27 mouse cellular contexts compared by ENCODE assay signal in genomic region chr3:51400682-51401081, GRCm38 (mm10). TPM values are rescaled to one million over a fixed set of nuclear protein-coding genes. Genes with fewer than 3 reads are reported as not detected.
DNase-seq lines count a peak whose midpoint lies in the region; ATAC-seq and TF ChIP-seq lines count a peak whose summit lies in the region.
"Had no signal": no experiment of that assay in that cellular context is flagged by ENCODE, and none has a peak within 500 bp of the region (broad histone marks: within the 10 kb centered on the region; RNA-seq: fewer than 3 reads in every experiment).

No protein-coding gene starts in this region.

- no peak for ATAC-seq in heart, postnatal 0 days (ENCODE audit: insufficient read depth, low read depth)
- ATAC-seq: hindbrain, postnatal 0 days; intestine, embryonic 16.5 days; liver, embryonic 12.5 days had no signal

- DNase-seq in adrenal gland, postnatal 25 days: peak; percentile 28
- no peak for DNase-seq in adrenal gland, adult 8-10 months
- DNase-seq in heart, postnatal 0 days (ENCODE audit: low spot score): no peak
- DNase-seq in heart, postnatal 14 days: no peak
- DNase-seq in 3134 (ENCODE audit: extremely low read depth, insufficient read length, low spot score): peak; percentile 49
- no peak for DNase-seq in embryo, embryonic 9.5 days (ENCODE audit: extremely low spot score)
- DNase-seq: cerebellum, adult 2 months; cerebellum, postnatal 25 days; kidney, adult 9 months; kidney, postnatal 14 days; lung, adult 18-20 months; lung, postnatal 10 days; thymus, postnatal 25 days had no signal

- H3K4me3 ChIP-seq in heart, postnatal 0 days (ENCODE audit: low read depth, low read length): no peak overlapping the region
- H3K4me3 ChIP-seq in ES-Bruce4 (ENCODE audit: low read depth, low read length): 0 out of 2 replicates have a peak overlapping the region, but pooled peaks have one; percentile 1
- H3K4me3 ChIP-seq: embryonic facial prominence, embryonic 13.5 days; erythroblast, embryonic 14.5 days; forebrain, embryonic 12.5 days; hindbrain, embryonic 10.5 days; layer of hippocampus, adult 2 months; limb, embryonic 13.5 days; liver, embryonic 12.5 days; midbrain, embryonic 12.5 days had no signal

- no peak for TF ChIP-seq CTCF in heart, postnatal 0 days (IDR thresholded peaks at IDR 0.05; ENCODE audit: low read depth)
- TF ChIP-seq CTCF in ES-Bruce4 (IDR thresholded peaks at IDR 0.05; ENCODE audit: low read depth, low read length): no peak

- peaks cover 14% of the 10 kb centered on the region; the same call in 1 of the 2 replicates for H3K36me3 ChIP-seq in heart, postnatal 0 days (replicated peaks; ENCODE audit: control insufficient read depth, insufficient read depth, low read length)
- H3K36me3 ChIP-seq in ES-Bruce4 (ENCODE audit: control insufficient read depth, insufficient read depth, low read length, poor library complexity, severe bottlenecking): peaks cover 7% of the 10 kb centered on the region

- no peak for TF ChIP-seq POLR2A in ES-Bruce4 (IDR thresholded peaks at IDR 0.05; ENCODE audit: insufficient read depth, low read length)

- no peak overlapping the region for H3K9ac ChIP-seq in heart, postnatal 0 days (replicated peaks; ENCODE audit: low read depth, low read length)
- H3K9ac ChIP-seq in ES-Bruce4 (ENCODE audit: low read depth, poor library complexity, severe bottlenecking): no peak overlapping the region
- H3K9ac ChIP-seq: embryonic facial prominence, embryonic 13.5 days; forebrain, embryonic 12.5 days; limb, embryonic 13.5 days; liver, embryonic 12.5 days; midbrain, embryonic 12.5 days had no signal

- no peaks in the 10 kb centered on the region for H3K9me3 ChIP-seq in heart, postnatal 0 days (replicated peaks; ENCODE audit: control insufficient read depth, low read length)
- no peaks in the 10 kb centered on the region for H3K9me3 ChIP-seq in ES-Bruce4 (replicated peaks; ENCODE audit: control insufficient read depth, insufficient read depth, low read length, poor library complexity, severe bottlenecking)
- H3K9me3 ChIP-seq: embryonic facial prominence, embryonic 13.5 days; forebrain, embryonic 12.5 days; hindbrain, embryonic 10.5 days; limb, embryonic 13.5 days; liver, embryonic 12.5 days; midbrain, embryonic 12.5 days had no signal

- H3K4me2 ChIP-seq in heart, postnatal 0 days (ENCODE audit: low read depth, low read length): peak overlapping the region; percentile 17
- H3K4me2 ChIP-seq: embryonic facial prominence, embryonic 13.5 days; forebrain, embryonic 12.5 days; heart, embryonic 11.5 days; limb, embryonic 13.5 days; liver, embryonic 12.5 days; midbrain, embryonic 12.5 days had no signal

- TF ChIP-seq EP300 in heart, postnatal 0 days (IDR thresholded peaks at IDR 0.05; ENCODE audit: low read depth): no peak
- no peak for TF ChIP-seq EP300 in ES-Bruce4 (IDR thresholded peaks at IDR 0.05; ENCODE audit: insufficient read depth, low read depth, low read length)

- no peaks in the 10 kb centered on the region; the same call in 1 of the 2 replicates for H3K4me1 ChIP-seq in heart, postnatal 0 days (ENCODE audit: control insufficient read depth, insufficient read depth)
- H3K4me1 ChIP-seq in ES-Bruce4 (ENCODE audit: control insufficient read depth, insufficient read depth, low read length): peaks cover 4% of the 10 kb centered on the region

- H3K27ac ChIP-seq in heart, postnatal 0 days (ENCODE audit: low read depth): no peak overlapping the region
- no peak overlapping the region for H3K27ac ChIP-seq in ES-Bruce4 (ENCODE audit: insufficient read depth, low read length)
- H3K27ac ChIP-seq: embryonic facial prominence, embryonic 13.5 days; forebrain, embryonic 12.5 days; hindbrain, embryonic 10.5 days; hindbrain, postnatal 0 days; layer of hippocampus, adult 2 months; limb, embryonic 13.5 days; liver, embryonic 12.5 days; midbrain, embryonic 12.5 days had no signal

- WGBS in heart, postnatal 0 days: 69% methylated on average over 10 of the region's 10 CpGs

- H3K27me3 ChIP-seq in heart, postnatal 0 days (ENCODE audit: control insufficient read depth, insufficient read depth, low read length): no peaks in the 10 kb centered on the region
- no peaks in the 10 kb centered on the region for H3K27me3 ChIP-seq in ES-Bruce4 (ENCODE audit: control insufficient read depth, insufficient read depth, low read length, poor library complexity, severe bottlenecking)

- intact Hi-C loops in heart, postnatal 14 days (cut with DNase I): no loop called here

RNA-seq across cellular contexts. Expression of gene Mgarp, which starts 4.1 kb away (rescaled TPM):
- total RNA-seq in adrenal gland, postnatal 25 days (2021): 637 and 688 TPM in 2 replicates
- total RNA-seq in adrenal gland, adult 8-10 months (2022): 1,000 to 10,000 TPM in 3 of 4 experiments, 100 to 1,000 TPM in 1; 688 to 1,713 (median 1,219) TPM
- 3.4 and 3.7 TPM in 2 replicates for total RNA-seq in heart, postnatal 0 days (2014; rRNA removed; ENCODE audit: low replicate concordance)
- polyA plus RNA-seq in heart, postnatal 0 days (2015; fragmentation: Nextera tagmentation; extraction: Ambion mirVana): 1.2 and 1.3 TPM in 2 replicates
- under 1 TPM; 0.33 to 0.34 TPM for total RNA-seq in heart, postnatal 14 days (2021)
- polyA plus RNA-seq in ES-Bruce4 (2011; ENCODE audit: insufficient read depth, insufficient read length, low read depth, missing spikeins): 8.3 and 9.8 TPM in 2 replicates
- total RNA-seq: granulocyte monocyte progenitor cell, adult 5-6 weeks; layer of hippocampus, adult 2 months; left cerebral cortex, postnatal 14 days had no signal

RNA-seq across cellular contexts. Expression of gene Ndufc1, which starts 8.1 kb away (rescaled TPM):
- total RNA-seq in adrenal gland, postnatal 25 days (2021): 716 and 732 TPM in 2 replicates
- 100 to 1,000 TPM; 425 to 852 (median 611) TPM for total RNA-seq in adrenal gland, adult 8-10 months (2022)
- 358 and 459 TPM in 2 replicates for total RNA-seq in heart, postnatal 0 days (2014; rRNA removed; ENCODE audit: low replicate concordance)
- 3,223 and 3,409 TPM in 2 replicates for polyA plus RNA-seq in heart, postnatal 0 days (2015; fragmentation: Nextera tagmentation; extraction: Ambion mirVana)
- total RNA-seq in heart, postnatal 14 days (2021): 1,000 to 10,000 TPM; 1,427 to 1,430 TPM
- 194 and 196 TPM in 2 replicates for polyA plus RNA-seq in ES-Bruce4 (2011; ENCODE audit: insufficient read depth, insufficient read length, low read depth, missing spikeins)

RNA-seq across cellular contexts. Expression of gene Naa15, which starts 14.3 kb away (rescaled TPM):
- total RNA-seq in adrenal gland, postnatal 25 days (2021): 56.0 and 65.8 TPM in 2 replicates
- 10 to 100 TPM; 53.1 to 65.3 (median 59.3) TPM for total RNA-seq in adrenal gland, adult 8-10 months (2022)
- 19.6 and 21.2 TPM in 2 replicates for total RNA-seq in heart, postnatal 0 days (2014; rRNA removed; ENCODE audit: low replicate concordance)
- 21.1 and 23.6 TPM in 2 replicates for polyA plus RNA-seq in heart, postnatal 0 days (2015; fragmentation: Nextera tagmentation; extraction: Ambion mirVana)
- total RNA-seq in heart, postnatal 14 days (2021): 10 to 100 TPM; 44.8 to 45.0 TPM
- polyA plus RNA-seq in ES-Bruce4 (2011; ENCODE audit: insufficient read depth, insufficient read length, low read depth, missing spikeins): 173 and 197 TPM in 2 replicates

Comparison
In these comparisons a context has a peak if more than half of its experiments do, and no peak if none do; other contexts are left out.
1. DNase-seq: peak in adrenal gland, postnatal 25 days (single experiment) and 3134 (single experiment); none in adrenal gland, adult 8-10 months (single experiment), heart, postnatal 0 days (single experiment), heart, postnatal 14 days (0 of 2) and embryo, embryonic 9.5 days (single experiment).
2. RNA of gene Mgarp, which starts 4.1 kb away (total RNA-seq): 688 to 1,713 TPM in adrenal gland, adult 8-10 months and 637 to 688 TPM in adrenal gland, postnatal 25 days; 3.4 to 3.7 TPM in heart, postnatal 0 days and 0.33 to 0.34 TPM in heart, postnatal 14 days; every median in the first group is over 100 times any median in the second.